Mouse (Mus musculus): Measurements from ENCODE around the gene Brinp2.

DNA sequence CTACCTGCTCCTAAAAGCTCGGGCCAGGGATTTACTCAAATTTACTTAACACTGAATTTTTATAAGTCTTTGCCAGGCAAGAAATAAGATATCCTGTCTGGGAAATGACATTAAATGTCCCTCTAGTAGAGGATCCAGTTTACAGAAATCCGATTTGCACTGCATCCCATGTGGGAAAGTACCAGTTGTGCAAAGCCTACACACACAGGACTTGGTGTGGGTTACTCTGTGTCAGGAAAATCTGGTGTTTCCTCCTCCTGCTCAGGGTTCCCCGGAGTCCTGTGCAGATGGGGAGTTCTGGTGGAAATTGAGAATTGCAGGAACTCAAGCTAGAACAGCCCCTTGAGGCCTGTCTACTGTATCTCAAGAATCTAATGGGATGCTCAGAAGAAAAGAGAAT lies 70.9 kb downstream of the Brinp2 start:
- no peak for TF ChIP-seq ZNF384 (IDR thresholded peaks at IDR 0.05; ENCODE audit: low read depth, low read length)
- no peak for TF ChIP-seq HCFC1 (IDR thresholded peaks at IDR 0.05; ENCODE audit: borderline replicate concordance, insufficient read depth, low read length)
- no peak for TF ChIP-seq CHD2 (IDR thresholded peaks at IDR 0.05; ENCODE audit: low read depth, low read length)

All from ES-E14 (cell line).